Mouse (Mus musculus) midbrain, embryonic 15.5 days (tissue): Measurements from ENCODE around the gene Top2a. TPM values are rescaled to one million over a fixed set of nuclear protein-coding genes. Genes with fewer than 3 reads are reported as not detected.

Experiments
- ATAC-seq: fragments of 200-750 bp; cut with Nextera tagmentation; replicated peaks from 2 replicates; pipeline ENCODE4 v1.8.0; 2017; ENCODE audit warnings: moderate TSS enrichment
- H3K27ac ChIP-seq: fragments of 300-500 bp; sonication (generic); 2 replicates; pipeline ENCODE4 v1.5.1; 2015; ENCODE audit warnings: mild to moderate bottlenecking, inconsistent platforms
- H3K27me3 ChIP-seq: fragments of 300-500 bp; sonication (generic); replicated peaks from 2 replicates; pipeline ENCODE4 v1.6.1; 2015; ENCODE audit warnings: inconsistent platforms
- H3K36me3 ChIP-seq: fragments of 300-500 bp; sonication (generic); replicated peaks from 2 replicates; pipeline ENCODE4 v1.6.1; 2015; ENCODE audit warnings: inconsistent platforms
- H3K4me1 ChIP-seq: fragments of 300-500 bp; sonication (generic); 2 replicates; pipeline ENCODE4 v1.6.1; 2015; ENCODE audit warnings: inconsistent platforms
- H3K4me2 ChIP-seq: fragments of 300-500 bp; sonication (generic); 2 replicates; pipeline ENCODE4 v1.6.1; 2015; ENCODE audit warnings: inconsistent platforms, mild to moderate bottlenecking, moderate library complexity
- H3K4me3 ChIP-seq: fragments of 300-500 bp; sonication (generic); 2 replicates; pipeline ENCODE4 v1.5.1; 2015; ENCODE audit warnings: mild to moderate bottlenecking, inconsistent platforms
- H3K9ac ChIP-seq: fragments of 300-500 bp; sonication (generic); 2 replicates; pipeline ENCODE4 v1.6.1; 2015; ENCODE audit warnings: mild to moderate bottlenecking, inconsistent platforms
- H3K9me3 ChIP-seq: fragments of 300-500 bp; sonication (generic); 2 replicates; pipeline ENCODE4 v1.6.1; 2016; ENCODE audit warnings: inconsistent platforms
- WGBS: fragments of 180-500 bp; shearing (Covaris S2); methylation state at CpG from one replicate; pipeline ENCODE4 v1.1.7; 2015; ENCODE audit warnings: mixed read lengths; 5-methylcytosine and 5-hydroxymethylcytosine counted together
- polyA plus RNA-seq: library from polyadenylated mRNA; unstranded; fragments of >200 nt; fragmentation: Nextera tagmentation; extraction: Ambion mirVana; gene quantifications from 2 replicates; pipeline ENCODE4 v1.2.1, GENCODE M21; 2015

Top2a gene
- 31.8 and 33.9 TPM in 2 replicates for polyA plus RNA-seq

- Histone ChIP-seq H3K36me3 (no peaks in the 10 kb centered on the region), H3K4me1 (peaks cover 12% of the 10 kb centered on the region), H3K27ac (no peak within 1 kb of the TSS), H3K4me2 (peak within 1 kb of the TSS; percentile 76), H3K27me3 (no peaks in the 10 kb centered on the region), H3K9ac (peak within 1 kb of the TSS; percentile 36), H3K9me3 (no peaks in the 10 kb centered on the region), H3K4me3 (peak within 1 kb of the TSS; percentile 51)
- ATAC-seq: peak; percentile 97
- WGBS: under 1% methylated on average over 54 of the region's 54 CpGs
Observed at GRCm38 (mm10) chr11:99023500-99024467, at the start of gene Top2a. Top2a (minus strand) TSS chr11:99024189.

GRCm38 (mm10) chr11:99073781-99074180 is 49.8 kb upstream of the Top2a start:
- Histone ChIP-seq H3K27ac (no peak overlapping the region), H3K9me3 (no peaks in the 10 kb centered on the region), H3K9ac (no peak overlapping the region), H3K36me3 (no peaks in the 10 kb centered on the region), H3K4me3 (no peak overlapping the region), H3K27me3 (no peaks in the 10 kb centered on the region), H3K4me1 (peaks cover 4% of the 10 kb centered on the region; the same call in 1 of the 2 replicates), H3K4me2 (no peak overlapping the region)
- WGBS: 69% methylated on average over 5 of the region's 5 CpGs
- ATAC-seq: no peak

GRCm38 (mm10) chr11:99071866-99072265 is 47.9 kb upstream of the Top2a start:
- ATAC-seq: no peak
- Histone ChIP-seq H3K36me3 (no peaks in the 10 kb centered on the region), H3K4me3 (no peak overlapping the region), H3K9ac (no peak overlapping the region), H3K9me3 (no peaks in the 10 kb centered on the region), H3K27ac (no peak overlapping the region), H3K27me3 (no peaks in the 10 kb centered on the region), H3K4me1 (peaks cover 4% of the 10 kb centered on the region; the same call in 1 of the 2 replicates), H3K4me2 (no peak overlapping the region)
- WGBS: 32% methylated on average over 6 of the region's 6 CpGs

GRCm38 (mm10) chr11:99068455-99068854 is 44.5 kb upstream of the Top2a start:
- Histone ChIP-seq H3K4me3 (no peak overlapping the region), H3K27ac (no peak overlapping the region), H3K4me2 (no peak overlapping the region), H3K27me3 (no peaks in the 10 kb centered on the region; the same call in 1 of the 2 replicates), H3K9me3 (no peaks in the 10 kb centered on the region), H3K36me3 (no peaks in the 10 kb centered on the region), H3K4me1 (peaks cover 4% of the 10 kb centered on the region; the same call in 1 of the 2 replicates), H3K9ac (no peak overlapping the region)
- no peak for ATAC-seq
- WGBS: 81% methylated on average over 5 of the region's 5 CpGs

- Histone ChIP-seq H3K27ac (no peak overlapping the region), H3K36me3 (no peaks in the 10 kb centered on the region), H3K9me3 (no peaks in the 10 kb centered on the region), H3K4me2 (no peak overlapping the region), H3K9ac (no peak overlapping the region), H3K4me1 (peaks cover 8% of the 10 kb centered on the region; the same call in 1 of the 2 replicates), H3K4me3 (no peak overlapping the region), H3K27me3 (no peaks in the 10 kb centered on the region; the same call in 1 of the 2 replicates)
- no peak for ATAC-seq
- 89% methylated on average over 8 of the region's 8 CpGs for WGBS
Observed at GRCm38 (mm10) chr11:99067591-99067990, 43.6 kb upstream of the Top2a start.

- ATAC-seq: no peak
- 24% methylated on average over 2 of the region's 2 CpGs for WGBS
Observed at GRCm38 (mm10) chr11:99065979-99066378, 42.0 kb upstream of the Top2a start.

GRCm38 (mm10) chr11:99065353-99065752 is 41.4 kb upstream of the Top2a start:
- no peak for ATAC-seq
- Histone ChIP-seq H3K4me3 (no peak overlapping the region), H3K36me3 (no peaks in the 10 kb centered on the region), H3K9ac (no peak overlapping the region), H3K27me3 (no peaks in the 10 kb centered on the region; the same call in 1 of the 2 replicates), H3K4me2 (no peak overlapping the region), H3K9me3 (no peaks in the 10 kb centered on the region), H3K4me1 (peaks cover 4% of the 10 kb centered on the region; the same call in 1 of the 2 replicates), H3K27ac (no peak overlapping the region)
- WGBS: 68% methylated on average over 3 of the region's 3 CpGs

More at GRCm38 (mm10) chr11:99065979-99066378, 42.0 kb upstream of the Top2a start:
- peaks cover 4% of the 10 kb centered on the region; the same call in 1 of the 2 replicates for H3K4me1 ChIP-seq
- H3K27ac ChIP-seq: no peak overlapping the region
- no peak overlapping the region for H3K9ac ChIP-seq
- no peak overlapping the region for H3K4me3 ChIP-seq
- no peaks in the 10 kb centered on the region; the same call in 1 of the 2 replicates for H3K27me3 ChIP-seq
- no peak overlapping the region for H3K4me2 ChIP-seq
- no peaks in the 10 kb centered on the region for H3K36me3 ChIP-seq
- no peaks in the 10 kb centered on the region for H3K9me3 ChIP-seq

GRCm38 (mm10) chr11:99063406-99064131 is 39.6 kb upstream of the Top2a start:
- Histone ChIP-seq H3K4me1 (peaks cover 4% of the 10 kb centered on the region; the same call in 1 of the 2 replicates), H3K4me3 (no peak overlapping the region), H3K9me3 (no peaks in the 10 kb centered on the region), H3K4me2 (no peak overlapping the region), H3K27me3 (no peaks in the 10 kb centered on the region; the same call in 1 of the 2 replicates), H3K9ac (no peak overlapping the region), H3K36me3 (no peaks in the 10 kb centered on the region), H3K27ac (no peak overlapping the region)
- ATAC-seq: no peak
- WGBS: 32% methylated on average over 8 of the region's 8 CpGs

GRCm38 (mm10) chr11:99062661-99063060 is 38.7 kb upstream of the Top2a start:
- H3K4me2 ChIP-seq: no peak overlapping the region
- H3K9ac ChIP-seq: no peak overlapping the region
- 81% methylated on average over 7 of the region's 7 CpGs for WGBS
- H3K27me3 ChIP-seq: no peaks in the 10 kb centered on the region; the same call in 1 of the 2 replicates
- H3K36me3 ChIP-seq: no peaks in the 10 kb centered on the region
- H3K4me1 ChIP-seq: peaks cover 4% of the 10 kb centered on the region; the same call in 1 of the 2 replicates
- H3K27ac ChIP-seq: no peak overlapping the region
- ATAC-seq: no peak
- H3K4me3 ChIP-seq: no peak overlapping the region
- H3K9me3 ChIP-seq: no peaks in the 10 kb centered on the region

GRCm38 (mm10) chr11:99060435-99060834 is 36.4 kb upstream of the Top2a start:
- 83% methylated on average over 3 of the region's 3 CpGs for WGBS

GRCm38 (mm10) chr11:99055571-99056452 is 31.8 kb upstream of the Top2a start:
- H3K36me3 ChIP-seq: no peaks in the 10 kb centered on the region

More at GRCm38 (mm10) chr11:99060435-99060834, 36.4 kb upstream of the Top2a start:
- Histone ChIP-seq H3K4me2 (no peak overlapping the region), H3K4me1 (peaks cover 10% of the 10 kb centered on the region), H3K4me3 (no peak overlapping the region), H3K9me3 (no peaks in the 10 kb centered on the region), H3K27ac (no peak overlapping the region), H3K9ac (no peak overlapping the region), H3K36me3 (no peaks in the 10 kb centered on the region), H3K27me3 (no peaks in the 10 kb centered on the region; the same call in 1 of the 2 replicates)
- no peak for ATAC-seq

More at GRCm38 (mm10) chr11:99055571-99056452, 31.8 kb upstream of the Top2a start:
- Histone ChIP-seq H3K9me3 (no peaks in the 10 kb centered on the region), H3K4me3 (no peak overlapping the region), H3K27me3 (no peaks in the 10 kb centered on the region), H3K27ac (no peak overlapping the region), H3K9ac (no peak overlapping the region), H3K4me2 (no peak overlapping the region), H3K4me1 (peaks cover 6% of the 10 kb centered on the region)
- WGBS: 4% methylated on average over 8 of the region's 8 CpGs
- no peak for ATAC-seq
